Mouse (Mus musculus): ENCODE results near the gene Mak.

DNA sequence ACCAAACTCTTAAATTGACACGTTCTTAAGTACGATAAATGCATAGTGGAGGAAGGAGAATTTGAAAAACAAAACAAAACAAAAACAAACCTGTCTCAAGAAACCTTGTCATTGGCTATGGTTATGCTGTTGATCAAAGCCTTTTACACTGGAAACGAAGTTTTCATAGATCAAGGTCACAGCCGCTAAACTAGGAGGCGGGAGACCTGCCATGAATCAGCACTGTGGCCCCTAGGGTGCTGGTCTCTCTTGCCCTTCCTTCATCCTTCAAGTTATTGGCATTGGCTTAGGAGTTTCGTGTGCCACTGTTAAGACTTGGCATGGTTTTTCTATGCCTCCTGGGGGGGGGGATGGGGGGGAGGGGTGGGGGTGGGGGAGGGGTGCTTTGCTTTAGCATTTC, 57.9 kb downstream of the Mak start:
- no peak for TF ChIP-seq POLR2A (IDR thresholded peaks at IDR 0.05; ENCODE audit: borderline replicate concordance, low read depth, low read length)
- TF ChIP-seq CTCF (IDR thresholded peaks at IDR 0.05; ENCODE audit: low read depth, low read length): no peak

Measured in bone marrow macrophage, adult 2 months (primary cell).